Mouse (Mus musculus): ENCODE measurements at regions not wholly inside any gene's neighbourhood (a gene's known extent, or its start where the extent isn't known, plus 50 kb on each side); places are given as distances from the start of the nearest gene placed in this dataset.

DNA sequence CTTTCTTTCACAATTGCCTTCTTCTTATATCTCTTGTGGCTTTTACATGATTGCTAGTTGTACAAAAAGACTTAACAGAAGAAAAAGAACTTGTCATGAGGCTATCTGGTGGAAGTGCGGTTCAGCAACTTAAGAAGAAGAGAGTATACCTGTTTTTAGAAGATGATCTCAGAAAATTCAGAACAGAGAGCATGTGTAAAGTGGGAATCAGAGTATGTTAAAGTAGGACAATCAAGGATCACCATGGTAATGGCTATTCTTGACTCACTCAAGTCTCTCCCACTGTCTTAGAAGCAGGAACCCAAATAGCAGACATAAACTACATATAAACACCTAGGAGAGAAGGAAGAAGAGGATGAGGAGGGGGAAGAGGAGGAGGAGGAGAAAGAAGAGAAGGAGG lies 857.9 kb upstream of the Nr2f1 start:
- DNase-seq (ENCODE audit: low spot score in 2 of 2): no peak

- no peak for DNase-seq (ENCODE audit: low spot score in 2 of 2)
Measured at GRCm38 (mm10) chr13:79054481-79054880, 854.9 kb upstream of the Nr2f1 start.

DNA sequence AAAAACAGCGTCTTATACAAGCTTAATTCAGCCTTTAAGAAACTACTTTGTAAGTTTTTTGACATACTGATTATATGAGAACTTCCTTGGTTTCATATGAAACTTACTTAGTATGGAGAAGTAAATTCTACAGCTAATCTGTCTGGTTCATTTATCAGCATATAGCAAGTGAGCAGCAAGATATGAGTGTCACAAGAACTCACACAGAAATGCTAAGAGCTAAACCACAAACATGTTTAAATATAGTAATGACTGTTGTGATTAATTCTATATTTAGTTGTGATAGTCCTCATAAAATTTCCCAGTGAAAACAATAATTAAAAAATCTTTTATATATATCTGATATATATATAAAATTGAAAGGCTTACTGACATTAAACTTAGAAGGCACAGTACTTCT lies 853.9 kb upstream of the Nr2f1 start:
- no peak for DNase-seq (ENCODE audit: low spot score in 2 of 2)

GRCm38 (mm10) chr13:79047240-79047639 lies 847.7 kb upstream of the Nr2f1 start:
- no peak for DNase-seq (ENCODE audit: low spot score in 2 of 2)

DNA sequence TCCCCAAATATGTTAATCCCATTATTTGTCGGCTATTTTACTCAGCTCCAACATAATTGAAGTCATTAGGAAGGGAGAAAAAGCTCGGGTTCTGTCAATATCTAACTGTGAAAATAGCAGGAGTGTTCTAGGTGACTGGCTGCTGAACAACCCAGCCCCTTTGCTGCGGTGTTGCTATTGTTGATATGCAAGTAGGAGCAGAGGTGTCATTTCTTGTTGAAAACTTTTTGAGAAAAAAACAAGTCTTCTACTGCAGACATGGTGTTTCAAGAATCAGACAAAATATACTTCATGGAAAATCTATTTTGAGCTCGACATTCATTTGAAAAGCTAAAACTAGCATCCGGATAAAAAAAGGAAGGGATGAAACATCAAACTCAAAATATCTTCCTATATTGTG lies 845.1 kb upstream of the Nr2f1 start:
- DNase-seq (ENCODE audit: low spot score in 2 of 2): no peak

- no peak for DNase-seq (ENCODE audit: low spot score in 2 of 2)
Measured at GRCm38 (mm10) chr13:79037883-79038282, 838.3 kb upstream of the Nr2f1 start.

GRCm38 (mm10) chr13:79035276-79035675 lies 835.7 kb upstream of the Nr2f1 start:
- no peak for DNase-seq (ENCODE audit: low spot score in 2 of 2)

GRCm38 (mm10) chr13:79029974-79030373 lies 830.4 kb upstream of the Nr2f1 start:
- DNase-seq (ENCODE audit: low spot score in 2 of 2): no peak

DNA sequence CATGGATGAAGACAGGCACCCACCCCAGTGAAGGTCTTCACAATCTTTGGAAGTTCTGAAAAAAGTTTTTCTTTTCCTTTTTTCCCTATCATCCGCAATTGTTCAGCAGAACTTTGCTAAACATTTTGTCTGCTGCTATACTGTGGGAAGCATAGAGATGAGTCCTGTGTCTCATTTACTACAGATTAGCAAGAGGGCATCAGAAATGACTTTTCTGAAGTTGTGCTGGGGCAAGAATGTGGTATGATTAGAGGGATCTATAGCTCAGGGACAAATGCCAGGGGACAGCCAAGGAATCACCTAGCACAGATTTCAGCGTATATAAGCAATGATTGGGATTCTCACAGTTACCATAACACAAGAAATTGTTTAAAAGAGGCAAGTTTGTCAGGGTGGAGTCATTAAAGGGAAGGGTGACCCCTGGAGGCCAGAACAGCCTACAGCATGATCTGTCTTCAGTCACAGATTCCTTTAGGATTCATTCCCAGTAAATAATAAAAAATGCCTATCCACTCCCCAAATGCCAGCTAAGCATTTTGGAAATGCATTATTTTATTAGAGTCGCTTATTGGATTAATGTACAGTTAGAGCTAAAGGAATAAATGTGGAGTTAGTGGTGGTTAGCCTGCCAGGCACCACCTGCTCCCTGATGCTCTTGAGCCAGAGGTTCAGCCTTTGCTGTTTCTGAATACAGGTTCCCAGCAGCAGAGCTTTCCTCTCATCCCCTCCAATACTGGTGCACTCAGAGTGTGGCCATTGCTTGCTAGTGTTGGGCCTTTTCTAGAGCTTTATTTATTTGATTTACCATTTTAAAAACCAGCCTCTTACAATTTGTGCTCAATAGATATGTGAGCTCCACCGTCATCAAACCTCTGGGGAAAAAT lies 828.6 kb upstream of the Nr2f1 start:
- DNase-seq (ENCODE audit: low spot score in 2 of 2): peak; percentile 45 to 51

DNA sequence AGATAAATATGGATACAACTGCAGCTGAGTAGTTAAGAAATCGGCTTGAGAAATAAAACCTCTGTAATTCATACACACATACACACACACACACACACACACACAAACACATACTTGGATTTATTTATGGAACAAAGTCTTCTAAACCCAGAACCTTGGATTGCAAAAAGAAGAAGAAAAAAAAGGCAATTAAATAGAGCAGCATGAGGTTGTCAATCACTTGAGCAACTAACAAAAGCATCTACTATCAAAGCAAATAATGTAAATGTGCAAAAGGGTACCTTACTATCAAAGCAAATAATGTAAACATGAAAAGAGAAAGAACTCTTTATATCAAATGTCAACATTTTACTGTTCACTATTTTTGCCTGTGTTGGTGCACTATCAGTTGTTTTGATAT lies 826.1 kb upstream of the Nr2f1 start:
- DNase-seq (ENCODE audit: low spot score in 2 of 2): no peak

- no peak for DNase-seq (ENCODE audit: low spot score in 2 of 2)
Measured at GRCm38 (mm10) chr13:79018051-79018450, 818.5 kb upstream of the Nr2f1 start.

GRCm38 (mm10) chr13:79003313-79003712 lies 803.8 kb upstream of the Nr2f1 start:
- no peak for DNase-seq (ENCODE audit: low spot score in 2 of 2)

GRCm38 (mm10) chr13:78998855-78999254 lies 799.3 kb upstream of the Nr2f1 start:
- DNase-seq (ENCODE audit: low spot score in 2 of 2): no peak

DNA sequence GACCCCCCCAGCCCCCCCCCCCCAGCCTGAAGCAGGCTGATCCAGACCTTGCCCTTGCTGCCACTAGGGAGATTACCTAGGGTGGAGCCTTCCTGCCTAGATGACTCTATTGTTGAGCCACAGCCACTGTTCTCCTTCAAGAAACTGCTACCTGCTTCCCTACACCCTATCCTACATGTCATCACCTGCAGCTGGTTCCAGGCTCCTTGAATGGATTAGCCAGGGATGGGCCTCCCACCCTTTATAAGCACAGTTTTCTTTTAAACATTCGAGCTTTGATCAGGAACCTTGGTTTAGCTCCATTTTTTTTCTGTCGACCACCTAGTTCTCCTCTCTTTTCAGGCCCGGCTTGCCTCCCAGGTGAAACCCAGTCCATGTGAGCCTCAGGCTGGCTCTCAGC lies 792.8 kb upstream of the Nr2f1 start:
- no peak for DNase-seq (ENCODE audit: low spot score in 2 of 2)

GRCm38 (mm10) chr13:78985921-78986320 lies 786.4 kb upstream of the Nr2f1 start:
- no peak for DNase-seq (ENCODE audit: low spot score in 2 of 2)

- DNase-seq (ENCODE audit: low spot score in 2 of 2): no peak
Measured at GRCm38 (mm10) chr13:78977224-78977780, 777.7 kb upstream of the Nr2f1 start.

DNA sequence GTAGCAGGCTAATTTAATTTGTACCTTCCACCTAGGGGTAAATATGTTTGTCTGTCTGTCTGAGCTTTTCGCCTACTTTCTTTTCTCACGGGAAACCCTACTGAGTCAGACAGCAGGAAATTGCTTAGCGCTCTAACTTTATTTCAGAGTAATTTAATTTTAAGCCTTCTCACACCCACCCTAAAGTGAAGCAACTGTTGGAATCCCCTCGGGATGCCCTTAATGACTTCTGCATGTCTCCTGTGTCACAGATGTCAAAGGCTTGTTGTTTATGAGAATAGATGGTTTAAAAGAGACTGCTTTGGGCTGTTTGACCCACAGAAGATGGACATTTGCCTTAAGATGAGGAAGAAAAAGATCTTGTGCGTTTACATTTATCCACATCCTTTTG lies 738.8 kb upstream of the Nr2f1 start:
- DNase-seq (ENCODE audit: low spot score in 2 of 2): no peak

DNA sequence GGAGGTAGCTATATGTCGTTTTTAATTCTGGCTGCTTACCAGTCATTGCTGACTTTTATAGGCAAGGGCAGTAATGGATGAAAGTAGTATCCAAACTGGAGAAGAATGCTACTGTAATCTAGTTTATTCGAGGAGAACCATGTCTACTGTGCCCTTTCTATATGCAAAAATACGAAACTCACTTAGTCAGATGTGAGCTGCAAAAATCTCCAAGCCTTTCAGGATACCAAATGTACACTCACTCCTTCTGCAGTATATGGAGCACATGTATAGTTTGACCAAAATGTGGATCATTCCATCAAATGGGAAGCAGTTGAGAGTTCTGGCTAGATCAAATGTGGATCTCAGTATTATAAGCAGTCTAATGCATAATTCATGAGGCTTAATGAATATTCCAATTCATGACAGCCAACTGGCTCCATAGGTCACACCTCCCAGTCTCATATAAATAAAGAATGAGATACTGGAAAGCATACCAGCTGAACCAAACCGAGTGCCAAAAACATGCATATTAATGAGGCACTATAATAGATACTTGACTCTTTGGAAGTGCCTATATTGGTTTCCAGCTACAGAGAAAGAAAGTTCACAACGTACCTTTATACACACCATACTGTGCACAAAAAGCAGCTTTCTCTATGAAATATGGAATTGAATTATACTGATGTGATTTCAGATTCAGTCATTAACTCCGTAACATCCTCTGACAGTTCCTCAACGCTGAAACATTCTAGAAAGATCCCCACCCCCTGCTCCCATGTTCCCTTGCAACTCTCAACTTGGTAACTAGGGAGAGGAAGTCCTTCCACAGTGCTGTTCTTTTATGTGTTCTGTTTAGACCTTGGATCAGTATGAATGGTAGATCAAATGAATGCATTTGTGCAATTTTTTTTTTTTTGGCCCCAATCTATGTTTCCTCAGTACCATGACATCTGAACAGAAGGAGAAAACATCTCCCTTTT lies 738.1 kb upstream of the Nr2f1 start:
- no peak for DNase-seq (ENCODE audit: low spot score in 2 of 2)

DNA sequence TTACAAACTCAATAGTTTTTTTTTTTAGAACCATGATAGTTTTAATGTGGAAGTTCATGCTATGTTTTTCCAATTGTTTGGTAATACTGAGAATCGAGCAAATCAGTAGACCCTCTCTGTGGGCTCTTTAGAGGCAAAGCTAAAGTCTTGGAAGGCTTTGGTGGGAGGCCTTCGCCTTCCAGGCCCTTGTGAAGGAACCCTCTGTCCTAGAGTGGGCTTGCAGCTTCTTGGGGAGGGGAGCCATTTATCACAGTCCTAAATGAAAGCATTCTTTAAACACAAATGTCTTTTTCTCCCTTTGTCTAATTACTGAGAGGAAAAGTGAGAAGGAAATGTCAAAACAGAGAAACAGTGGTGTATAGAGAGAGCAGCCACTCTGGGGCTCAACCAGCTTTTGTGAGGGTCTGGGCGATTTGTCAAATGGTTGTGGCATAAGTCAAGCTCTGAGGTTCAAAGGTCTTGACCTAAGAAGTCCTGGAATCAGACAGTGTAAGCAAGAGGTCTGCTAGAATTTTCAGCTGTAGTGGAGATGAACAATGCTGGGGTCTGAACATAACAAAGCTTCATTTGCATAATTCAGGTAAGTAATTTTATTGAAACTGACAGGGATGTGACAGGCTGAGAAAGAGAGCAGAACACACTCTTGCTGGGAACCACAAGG lies 736.6 kb upstream of the Nr2f1 start:
- no peak for DNase-seq (ENCODE audit: low spot score in 2 of 2)

- DNase-seq (ENCODE audit: low spot score in 2 of 2): no peak
Measured at GRCm38 (mm10) chr13:78928347-78928746, 728.8 kb upstream of the Nr2f1 start.

DNA sequence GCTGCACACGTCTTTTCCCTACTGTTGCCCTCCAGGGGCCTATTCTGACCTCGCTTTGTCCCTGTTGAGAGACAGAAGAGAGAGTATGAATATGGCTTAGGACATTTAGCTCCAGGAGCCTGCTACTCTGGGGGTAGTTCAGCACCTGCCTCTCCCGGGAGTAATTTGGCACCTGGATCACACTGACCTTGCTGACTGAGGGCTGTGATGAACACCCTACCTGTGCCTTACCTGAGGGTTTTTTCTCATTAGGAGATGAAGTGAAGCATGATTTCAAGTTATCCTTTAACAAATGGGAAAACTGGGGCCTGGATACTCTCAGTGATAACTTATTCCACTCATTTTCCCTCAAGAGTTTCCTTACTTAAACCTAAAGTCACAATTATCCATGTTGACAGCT lies 721.2 kb upstream of the Nr2f1 start:
- DNase-seq (ENCODE audit: low spot score in 2 of 2): no peak

- no peak for DNase-seq (ENCODE audit: low spot score in 2 of 2)
Measured at GRCm38 (mm10) chr13:78909839-78910238, 710.3 kb upstream of the Nr2f1 start.
